Mouse (Mus musculus): ENCODE measurements at regions not wholly inside any gene's neighbourhood (a gene's known extent, or its start where the extent isn't known, plus 50 kb on each side); places are given as distances from the start of the nearest gene placed in this dataset.
"Not testable (repeated sequence)": the region's sequence is repeated elsewhere in the genome, so short reads cannot be mapped to it uniquely, and the experiment has no call there.

DNA sequence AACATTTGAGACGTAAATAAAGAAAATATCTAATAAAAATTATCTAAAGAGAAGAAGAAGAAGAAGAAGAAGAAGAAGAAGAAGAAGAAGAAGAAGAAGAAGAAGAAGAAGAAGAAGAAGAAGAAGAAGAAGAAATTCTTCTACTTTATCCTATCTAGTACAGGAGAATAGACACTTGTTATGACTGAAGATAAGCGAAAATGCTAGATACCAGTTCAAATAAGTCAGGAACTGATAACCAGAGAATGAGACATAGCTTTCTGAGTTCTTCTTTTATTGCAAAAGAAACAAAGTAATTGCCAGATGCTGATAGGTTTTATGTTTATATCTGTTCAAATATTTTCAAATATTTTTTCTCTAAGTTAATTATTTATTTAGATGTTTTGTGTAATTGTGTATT is 2144.1 kb upstream of the Pcdh17 start:
- H3K27ac ChIP-seq, result no peak overlapping the region

GRCm38 (mm10) chr14:82313491-82313890 is 2129.9 kb upstream of the Pcdh17 start:
- DNase-seq (ENCODE audit: low spot score) (peak; percentile 23), ATAC-seq (no peak)
- no peak overlapping the region for H3K4me3 ChIP-seq (ENCODE audit: low read length)

More for the DNA sequence above, 2144.1 kb upstream of the Pcdh17 start:
- no peaks in the 10 kb centered on the region for H3K36me3 ChIP-seq (ENCODE audit: insufficient read depth, low read length)
- TF ChIP-seq CTCF (IDR thresholded peaks at IDR 0.05; ENCODE audit: low read depth), result no peak
- H3K4me3 ChIP-seq (ENCODE audit: low read length), result no peak overlapping the region
- 90% methylated on average over 2 of the region's 2 CpGs for WGBS
- H3K27me3 ChIP-seq (ENCODE audit: insufficient read depth, low read length), result no peaks in the 10 kb centered on the region
- DNase-seq (ENCODE audit: low spot score), result no peak
- H3K4me1 ChIP-seq (ENCODE audit: insufficient read depth, low read length), result no peaks in the 10 kb centered on the region
- H3K4me2 ChIP-seq (ENCODE audit: low read depth, low read length), result no peak overlapping the region
- no peak overlapping the region for H3K9ac ChIP-seq (replicated peaks; ENCODE audit: low read length)
- no peak for ATAC-seq
- H3K9me3 ChIP-seq (ENCODE audit: low read length), result no peaks in the 10 kb centered on the region

DNA sequence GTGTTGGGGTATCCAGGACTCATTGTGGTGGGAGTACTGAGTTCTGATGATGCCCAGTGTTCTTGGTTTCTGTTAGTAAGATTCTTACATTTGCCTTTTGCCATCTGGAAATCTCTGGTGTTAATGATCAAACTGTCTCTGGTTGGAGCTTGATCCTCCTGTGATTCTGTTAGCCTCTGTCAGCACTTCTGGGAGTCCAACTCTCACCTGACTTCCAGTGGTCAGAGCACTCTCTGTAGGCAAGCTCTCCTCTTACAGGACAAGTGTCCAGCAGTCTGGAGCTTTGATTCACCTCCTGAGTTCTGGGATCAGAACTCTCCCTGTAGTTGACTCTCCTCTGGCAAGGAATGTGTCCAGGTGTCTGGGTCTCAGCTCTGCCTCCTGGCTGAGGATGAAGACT is 2108.5 kb upstream of the Pcdh17 start:
- H3K4me1 ChIP-seq (ENCODE audit: insufficient read depth, low read length); DNase-seq (ENCODE audit: low spot score); H3K27ac ChIP-seq; H3K9me3 ChIP-seq (ENCODE audit: low read length); H3K4me2 ChIP-seq (ENCODE audit: low read depth, low read length); H3K27me3 ChIP-seq (ENCODE audit: insufficient read depth, low read length); H3K9ac ChIP-seq (replicated peaks; ENCODE audit: low read length); H3K4me3 ChIP-seq (ENCODE audit: low read length); ATAC-seq; H3K36me3 ChIP-seq (ENCODE audit: insufficient read depth, low read length): not testable (repeated sequence)

More at GRCm38 (mm10) chr14:82313491-82313890, 2129.9 kb upstream of the Pcdh17 start:
- H3K27ac ChIP-seq, result no peak overlapping the region
- no peaks in the 10 kb centered on the region for H3K9me3 ChIP-seq (ENCODE audit: low read length)
- H3K27me3 ChIP-seq (ENCODE audit: insufficient read depth, low read length), result no peaks in the 10 kb centered on the region
- no peak for TF ChIP-seq CTCF (IDR thresholded peaks at IDR 0.05; ENCODE audit: low read depth)
- no peak overlapping the region for H3K9ac ChIP-seq (replicated peaks; ENCODE audit: low read length)
- no peak overlapping the region for H3K4me2 ChIP-seq (ENCODE audit: low read depth, low read length)
- H3K36me3 ChIP-seq (ENCODE audit: insufficient read depth, low read length), result no peaks in the 10 kb centered on the region
- WGBS, result 48% methylated on average over 2 of the region's 2 CpGs
- H3K4me1 ChIP-seq (ENCODE audit: insufficient read depth, low read length), result no peaks in the 10 kb centered on the region

All from hindbrain, postnatal 0 days (tissue).